Mouse (Mus musculus) small intestine, adult 2 months (tissue): ENCODE data around the gene Fkbpl.

Experiments
- CTCF ChIP-seq: fragments of 200-500 bp; IDR thresholded peaks from 2 replicates; pipeline ENCODE4 v1.5.1; 2012; ENCODE audit warnings: low read depth, mild to moderate bottlenecking, control low read depth, inconsistent platforms, low read length, moderate library complexity, mixed read lengths; ENCODE audit not compliant: insufficient replicate concordance, insufficient read length; ENCODE audit errors: extremely low read depth
- POLR2A ChIP-seq: fragments of 200-500 bp; IDR thresholded peaks from 2 replicates; pipeline ENCODE4 v1.6.1; 2012; ENCODE audit warnings: low read depth, mild to moderate bottlenecking, control low read depth, inconsistent platforms, low read length, moderate library complexity

DNA sequence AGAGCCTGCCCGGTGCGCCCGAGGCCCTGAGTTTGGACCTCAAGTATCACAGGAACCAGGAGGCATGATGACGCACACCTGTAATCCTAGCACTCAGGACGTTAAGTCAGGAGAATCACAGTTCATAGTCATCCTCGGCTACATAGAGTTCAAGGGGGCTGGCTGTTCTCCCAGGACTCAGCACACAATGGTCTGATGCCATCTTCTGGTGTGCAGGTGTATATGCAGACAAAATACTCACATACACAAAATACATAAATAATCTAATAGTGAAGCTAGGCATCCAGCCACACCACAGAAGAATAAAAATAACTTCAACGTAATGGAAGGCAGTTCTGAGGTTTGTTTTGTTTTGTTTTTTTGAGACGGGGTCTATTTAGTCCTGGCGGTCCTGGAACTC lies 21.4 kb upstream of the Fkbpl start:
- TF ChIP-seq CTCF (no peak), POLR2A (no peak)
